Mouse (Mus musculus): ENCODE results near the gene Cnn1. TPM values are rescaled to one million over a fixed set of nuclear protein-coding genes. Genes with fewer than 3 reads are reported as not detected.

Gene Cnn1
- polyA plus RNA-seq, 1 experiment from 2014 or later: 0.66 TPM

DNA sequence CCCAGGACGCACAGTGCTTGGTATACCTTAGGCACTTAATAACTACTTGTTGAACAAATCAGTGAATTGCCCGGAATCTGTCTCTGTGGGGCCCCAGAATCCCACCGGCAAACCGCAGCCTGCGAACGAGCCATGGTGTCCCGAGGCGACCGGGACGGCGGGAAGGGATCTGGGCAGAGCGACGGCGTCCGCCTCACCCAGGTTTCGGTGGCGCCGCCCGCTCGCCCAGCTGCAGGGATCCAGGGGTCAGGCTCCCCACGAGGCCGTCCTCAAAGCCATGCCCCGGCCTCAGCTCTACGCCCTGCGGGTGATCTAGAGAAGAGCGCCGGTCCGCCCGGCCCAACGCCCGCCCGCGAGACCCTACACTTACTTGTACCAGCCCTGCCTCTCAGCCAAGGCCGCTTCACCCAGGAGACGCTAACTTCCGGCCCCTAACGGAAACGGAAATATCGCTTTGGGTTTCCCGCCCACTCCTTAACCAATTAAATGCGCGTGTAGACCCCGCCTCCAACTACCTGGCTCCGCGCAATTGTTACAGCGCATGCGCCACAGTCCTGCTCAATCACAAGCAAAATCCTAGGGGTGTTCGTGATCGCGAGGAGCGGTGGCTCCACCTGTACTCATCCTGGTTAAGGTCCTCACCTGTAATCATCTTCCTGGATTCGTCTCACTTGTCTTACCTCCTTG, 17.9 kb downstream of the Cnn1 start, which contains the start of gene Elof1:
Elof1 (minus strand) TSS at position 433 of the 687 bp plus-strand sequence.
- ATAC-seq (ENCODE audit: low read depth): peak; percentile 96
- H3K9me3 ChIP-seq (ENCODE audit: control insufficient read depth, low read length): no peaks in the 10 kb centered on the region
- H3K4me1 ChIP-seq (ENCODE audit: control insufficient read depth, insufficient read depth, low read length): peaks cover 11% of the 10 kb centered on the region
- H3K9ac ChIP-seq (replicated peaks; ENCODE audit: low read depth, low read length): peak within 1 kb of the TSS; percentile 81
- peak within 1 kb of the TSS; percentile 91 for H3K4me2 ChIP-seq (ENCODE audit: low read depth, low read length)
- H3K27ac ChIP-seq (ENCODE audit: low read depth, low read length): peak within 1 kb of the TSS; percentile 71
- H3K36me3 ChIP-seq (ENCODE audit: control insufficient read depth, insufficient read depth, low read length): peaks cover 16% of the 10 kb centered on the region; the same call in 1 of the 2 replicates
- no peaks in the 10 kb centered on the region for H3K27me3 ChIP-seq (ENCODE audit: control insufficient read depth, insufficient read depth, low read length)
- peak within 1 kb of the TSS; percentile 91 for H3K4me3 ChIP-seq (ENCODE audit: low read depth, low read length)
- WGBS: under 1% methylated on average over 51 of the region's 52 CpGs

DNA sequence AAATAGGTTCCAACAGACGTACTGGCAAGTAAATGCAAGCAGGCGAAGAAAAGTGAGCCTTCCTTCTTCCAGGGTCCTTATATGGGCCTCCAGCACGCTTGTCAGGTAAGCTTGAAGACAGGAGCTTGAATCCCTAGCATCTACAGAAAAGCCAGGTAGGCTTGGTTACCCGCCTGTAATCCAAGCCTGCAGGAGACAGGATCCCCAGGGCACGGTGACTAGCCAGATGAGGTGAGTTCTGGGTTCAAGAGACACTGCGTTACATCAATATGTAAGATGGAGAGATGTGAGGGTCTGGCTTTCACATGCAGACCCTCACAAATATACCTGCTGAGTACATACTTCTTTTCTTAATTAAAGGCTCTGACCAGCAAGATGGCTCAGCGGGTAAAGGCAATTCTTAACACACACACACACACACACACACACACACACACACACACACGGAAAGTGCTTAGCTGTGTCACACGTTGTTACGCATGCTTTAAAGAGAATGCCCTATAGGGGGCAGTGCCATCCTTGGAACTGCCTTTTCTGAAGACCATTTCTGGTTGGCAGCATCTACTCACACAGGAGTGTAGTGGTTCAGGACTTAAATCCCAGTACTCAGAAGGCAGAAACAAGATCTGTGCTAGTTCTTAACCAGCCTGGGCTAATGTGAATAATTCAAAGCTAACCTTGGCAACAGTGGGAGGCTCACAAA, 18.9 kb downstream of the Cnn1 start:
- peak overlapping the region; percentile 91 for H3K4me3 ChIP-seq (ENCODE audit: low read depth, low read length)
- H3K4me2 ChIP-seq (ENCODE audit: low read depth, low read length): peak overlapping the region; percentile 91
- H3K4me1 ChIP-seq (ENCODE audit: control insufficient read depth, insufficient read depth, low read length): peaks cover 11% of the 10 kb centered on the region
- H3K9me3 ChIP-seq (ENCODE audit: control insufficient read depth, low read length): no peaks in the 10 kb centered on the region
- H3K27me3 ChIP-seq (ENCODE audit: control insufficient read depth, insufficient read depth, low read length): no peaks in the 10 kb centered on the region
- H3K36me3 ChIP-seq (ENCODE audit: control insufficient read depth, insufficient read depth, low read length): peaks cover 7% of the 10 kb centered on the region; the same call in 1 of the 2 replicates
- H3K9ac ChIP-seq (replicated peaks; ENCODE audit: low read depth, low read length): no peak overlapping the region; the same call in 1 of the 2 replicates
- WGBS: 47% methylated on average over 10 of the region's 10 CpGs
- no peak overlapping the region for H3K27ac ChIP-seq (ENCODE audit: low read depth, low read length)
- no peak for ATAC-seq (ENCODE audit: low read depth)

DNA sequence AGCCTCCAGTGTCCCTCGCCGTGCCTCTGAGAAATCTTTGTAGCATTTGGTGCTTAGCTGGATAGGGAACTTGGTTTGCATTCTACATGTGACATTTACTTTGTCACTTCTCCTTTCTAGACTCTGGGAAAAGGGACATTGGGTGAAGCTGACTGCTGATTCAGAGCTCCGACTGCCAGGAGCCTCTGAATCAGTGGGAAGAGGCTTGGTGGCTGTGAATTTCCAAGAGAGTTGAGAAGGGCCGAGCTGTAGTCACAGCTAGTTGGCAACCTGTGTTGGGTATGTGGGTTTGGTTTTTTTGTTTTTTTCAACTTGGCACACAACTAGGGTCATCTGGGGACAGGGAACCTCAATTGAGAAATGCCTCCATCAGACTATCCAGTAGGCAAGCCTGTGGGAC, 20.5 kb downstream of the Cnn1 start:
- Histone ChIP-seq H3K9ac (replicated peaks; ENCODE audit: low read depth, low read length) (no peak overlapping the region), H3K36me3 (ENCODE audit: control insufficient read depth, insufficient read depth, low read length) (no peaks in the 10 kb centered on the region), H3K4me3 (ENCODE audit: low read depth, low read length) (no peak overlapping the region), H3K9me3 (ENCODE audit: control insufficient read depth, low read length) (no peaks in the 10 kb centered on the region), H3K27ac (ENCODE audit: low read depth, low read length) (no peak overlapping the region), H3K4me2 (ENCODE audit: low read depth, low read length) (no peak overlapping the region), H3K4me1 (ENCODE audit: control insufficient read depth, insufficient read depth, low read length) (peaks cover 11% of the 10 kb centered on the region), H3K27me3 (ENCODE audit: control insufficient read depth, insufficient read depth, low read length) (no peaks in the 10 kb centered on the region)
- WGBS: 93% methylated on average over 4 of the region's 4 CpGs
- ATAC-seq (ENCODE audit: low read depth): no peak

DNA sequence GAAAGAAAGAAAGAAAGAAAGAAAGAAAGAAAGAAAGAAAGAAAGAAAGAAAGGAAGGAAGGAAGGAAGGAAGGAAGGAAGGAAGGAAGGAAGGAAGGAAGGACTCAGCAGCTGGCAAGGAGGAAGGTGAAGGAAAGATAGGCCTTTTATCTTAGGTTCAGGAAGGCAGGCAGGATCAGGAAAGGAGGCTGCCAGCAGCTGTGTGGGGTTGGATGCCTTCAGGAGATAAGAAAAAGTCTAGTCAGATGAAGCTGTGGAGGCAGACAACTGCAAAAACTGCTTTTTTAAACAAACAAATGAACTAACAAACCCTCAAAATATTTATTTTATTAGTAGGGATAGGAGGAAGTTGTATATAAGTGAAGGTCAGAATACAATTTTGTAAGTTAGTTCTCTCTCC, 22.5 kb downstream of the Cnn1 start:
- Histone ChIP-seq H3K36me3 (ENCODE audit: control insufficient read depth, insufficient read depth, low read length) (no peaks in the 10 kb centered on the region), H3K4me2 (ENCODE audit: low read depth, low read length) (no peak overlapping the region), H3K9me3 (ENCODE audit: control insufficient read depth, low read length) (no peaks in the 10 kb centered on the region), H3K4me1 (ENCODE audit: control insufficient read depth, insufficient read depth, low read length) (peaks cover under 1% of the 10 kb centered on the region; the same call in 1 of the 2 replicates), H3K4me3 (ENCODE audit: low read depth, low read length) (no peak overlapping the region), H3K27me3 (ENCODE audit: control insufficient read depth, insufficient read depth, low read length) (no peaks in the 10 kb centered on the region), H3K27ac (ENCODE audit: low read depth, low read length) (no peak overlapping the region), H3K9ac (replicated peaks; ENCODE audit: low read depth, low read length) (no peak overlapping the region)
- no peak for ATAC-seq (ENCODE audit: low read depth)

DNA sequence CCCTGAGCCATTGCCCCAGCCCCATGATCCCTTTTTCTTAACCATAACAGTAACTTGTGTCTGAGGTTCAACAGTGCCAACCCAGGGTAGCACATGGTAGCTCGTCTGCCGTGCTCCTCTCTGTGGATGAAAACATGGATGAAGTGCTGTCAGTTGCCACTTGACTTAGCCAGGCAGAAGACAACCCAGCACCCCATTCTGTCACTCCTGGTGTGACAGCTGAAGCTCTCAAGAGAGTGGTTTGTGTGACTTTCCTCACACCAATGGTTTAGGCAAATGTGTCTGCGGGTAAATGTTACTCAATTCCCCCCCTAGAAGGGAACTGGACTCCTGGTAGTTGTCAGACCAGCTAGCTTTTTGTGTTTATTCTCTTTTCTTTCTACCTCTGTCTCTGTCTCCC, 23.0 kb downstream of the Cnn1 start:
- H3K4me3 ChIP-seq (ENCODE audit: low read depth, low read length): no peak overlapping the region
- 83% methylated on average over 3 of the region's 3 CpGs for WGBS
- no peaks in the 10 kb centered on the region; the same call in 1 of the 2 replicates for H3K4me1 ChIP-seq (ENCODE audit: control insufficient read depth, insufficient read depth, low read length)

DNA sequence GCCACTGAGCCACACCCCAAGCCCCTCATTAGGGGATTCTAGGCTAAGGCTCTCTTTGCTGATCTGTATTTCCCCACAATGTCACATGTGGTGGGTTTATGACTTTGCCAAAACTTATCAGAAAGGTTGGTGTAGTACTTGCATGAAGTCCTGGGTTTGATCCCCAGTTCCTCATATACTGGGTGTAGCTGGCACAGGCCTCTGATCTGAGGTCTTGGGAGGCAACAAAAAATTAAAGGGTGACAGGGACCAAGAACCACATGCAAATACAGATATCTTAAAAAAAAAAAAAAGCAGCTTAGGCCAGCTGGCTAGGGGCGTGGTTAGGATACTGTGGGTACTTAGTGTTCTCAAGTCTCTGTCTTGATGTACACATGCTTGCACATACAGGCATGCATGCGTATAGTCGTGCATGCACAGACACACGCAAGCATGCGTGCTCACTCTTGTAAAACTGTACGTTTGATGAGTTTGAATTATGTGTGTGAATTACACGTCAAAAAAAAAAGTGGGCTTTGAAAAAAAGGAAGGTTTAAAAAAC, 24.1 kb downstream of the Cnn1 start:
- no peak for ATAC-seq (ENCODE audit: low read depth)

More for the DNA sequence above, 23.0 kb downstream of the Cnn1 start:
- Histone ChIP-seq H3K4me2 (ENCODE audit: low read depth, low read length) (no peak overlapping the region), H3K36me3 (ENCODE audit: control insufficient read depth, insufficient read depth, low read length) (no peaks in the 10 kb centered on the region), H3K27ac (ENCODE audit: low read depth, low read length) (no peak overlapping the region), H3K9me3 (ENCODE audit: control insufficient read depth, low read length) (no peaks in the 10 kb centered on the region), H3K27me3 (ENCODE audit: control insufficient read depth, insufficient read depth, low read length) (no peaks in the 10 kb centered on the region), H3K9ac (replicated peaks; ENCODE audit: low read depth, low read length) (no peak overlapping the region)
- no peak for ATAC-seq (ENCODE audit: low read depth)

DNA sequence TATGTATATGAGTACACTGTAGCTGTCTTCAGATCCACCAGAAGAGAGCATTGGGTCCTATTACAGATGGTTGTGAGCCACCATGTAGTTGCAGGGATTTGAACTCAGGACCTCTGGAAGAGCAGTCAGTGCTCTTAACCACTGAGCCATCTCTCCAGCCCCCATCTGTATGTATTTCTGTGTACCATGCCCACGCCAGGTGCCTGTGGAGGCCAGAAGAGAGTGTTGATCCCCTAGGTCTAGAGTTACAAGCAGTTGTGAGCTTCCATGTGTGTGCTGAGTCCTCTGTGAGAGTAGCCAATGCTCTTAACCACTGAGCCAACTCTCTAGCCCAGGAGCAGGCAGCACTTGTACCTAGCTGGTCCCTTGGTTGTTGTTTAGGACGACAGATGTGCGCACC, 25.2 kb downstream of the Cnn1 start:
- Histone ChIP-seq H3K36me3 (ENCODE audit: control insufficient read depth, insufficient read depth, low read length) (no peaks in the 10 kb centered on the region), H3K9me3 (ENCODE audit: control insufficient read depth, low read length) (no peaks in the 10 kb centered on the region), H3K27ac (ENCODE audit: low read depth, low read length) (no peak overlapping the region), H3K4me3 (ENCODE audit: low read depth, low read length) (no peak overlapping the region), H3K4me1 (ENCODE audit: control insufficient read depth, insufficient read depth, low read length) (no peaks in the 10 kb centered on the region), H3K27me3 (ENCODE audit: control insufficient read depth, insufficient read depth, low read length) (no peaks in the 10 kb centered on the region), H3K4me2 (ENCODE audit: low read depth, low read length) (no peak overlapping the region), H3K9ac (replicated peaks; ENCODE audit: low read depth, low read length) (no peak overlapping the region)
- no peak for ATAC-seq (ENCODE audit: low read depth)
- 85% methylated on average over 3 of the region's 3 CpGs for WGBS

More for the DNA sequence above, 24.1 kb downstream of the Cnn1 start:
- H3K9me3 ChIP-seq (ENCODE audit: control insufficient read depth, low read length): no peaks in the 10 kb centered on the region
- no peak overlapping the region for H3K9ac ChIP-seq (replicated peaks; ENCODE audit: low read depth, low read length)
- H3K36me3 ChIP-seq (ENCODE audit: control insufficient read depth, insufficient read depth, low read length): no peaks in the 10 kb centered on the region
- H3K4me3 ChIP-seq (ENCODE audit: low read depth, low read length): no peak overlapping the region
- H3K4me1 ChIP-seq (ENCODE audit: control insufficient read depth, insufficient read depth, low read length): no peaks in the 10 kb centered on the region
- 90% methylated on average over 7 of the region's 7 CpGs for WGBS
- no peaks in the 10 kb centered on the region for H3K27me3 ChIP-seq (ENCODE audit: control insufficient read depth, insufficient read depth, low read length)
- no peak overlapping the region for H3K27ac ChIP-seq (ENCODE audit: low read depth, low read length)
- H3K4me2 ChIP-seq (ENCODE audit: low read depth, low read length): no peak overlapping the region

DNA sequence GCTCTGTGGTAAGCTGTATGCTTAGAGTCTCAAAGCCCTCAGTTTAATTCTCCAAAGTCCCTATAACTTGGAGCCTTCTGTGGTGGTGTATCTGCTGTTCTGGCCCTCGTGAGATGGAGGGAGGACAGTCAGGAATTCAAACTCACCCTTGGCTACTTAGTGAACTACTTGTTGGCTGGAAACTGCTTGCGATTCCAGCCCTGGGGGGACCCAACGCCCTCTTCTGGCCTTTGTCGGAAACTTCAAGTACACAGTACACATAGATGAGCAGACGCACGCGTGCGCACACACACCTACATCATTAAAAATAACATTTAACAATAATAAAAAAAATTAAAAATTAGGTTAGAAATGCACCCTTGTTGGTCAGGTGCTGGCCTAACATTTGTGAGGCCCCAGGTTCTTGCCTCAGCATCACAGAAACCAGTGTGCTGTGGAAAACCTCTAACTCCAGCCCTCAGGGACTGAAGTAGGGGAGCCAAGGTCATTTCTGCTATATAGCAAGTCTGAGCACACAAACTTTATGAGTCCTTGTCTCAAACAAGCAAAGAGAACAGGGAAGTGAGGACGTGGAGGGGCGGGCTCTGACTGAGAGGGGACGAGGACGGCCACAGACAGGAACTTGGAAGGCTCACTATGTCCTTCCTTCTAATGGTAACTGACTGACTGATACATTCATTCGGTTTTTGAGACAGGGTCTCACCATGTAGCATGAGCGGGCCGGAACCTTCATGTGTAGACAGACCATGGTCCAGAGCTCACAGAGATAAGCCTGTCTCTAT, 26.4 kb downstream of the Cnn1 start:
- Histone ChIP-seq H3K4me3 (ENCODE audit: low read depth, low read length) (no peak overlapping the region), H3K4me2 (ENCODE audit: low read depth, low read length) (no peak overlapping the region), H3K4me1 (ENCODE audit: control insufficient read depth, insufficient read depth, low read length) (no peaks in the 10 kb centered on the region), H3K9ac (replicated peaks; ENCODE audit: low read depth, low read length) (no peak overlapping the region), H3K27ac (ENCODE audit: low read depth, low read length) (no peak overlapping the region), H3K27me3 (ENCODE audit: control insufficient read depth, insufficient read depth, low read length) (no peaks in the 10 kb centered on the region), H3K36me3 (ENCODE audit: control insufficient read depth, insufficient read depth, low read length) (no peaks in the 10 kb centered on the region), H3K9me3 (ENCODE audit: control insufficient read depth, low read length) (no peaks in the 10 kb centered on the region)
- no peak for ATAC-seq (ENCODE audit: low read depth)
- WGBS: 90% methylated on average over 15 of the region's 15 CpGs

All from neural tube, embryonic 14.5 days (tissue).